Mouse (Mus musculus) intestine, postnatal 0 days (tissue): ENCODE data around the gene Plch2. TPM values are rescaled to one million over a fixed set of nuclear protein-coding genes. Genes with fewer than 3 reads are reported as not detected.

Experiments used
- ATAC-seq: fragments of 200-750 bp; cut with Nextera tagmentation; 2 replicates; pipeline ENCODE4 v1.8.0; 2017; ENCODE audit warnings: mild to moderate bottlenecking, moderate TSS enrichment, moderate library complexity
- H3K27ac ChIP-seq: fragments of 300-500 bp; sonication (generic); 2 replicates; pipeline ENCODE4 v1.5.1; 2014; ENCODE audit warnings: mild to moderate bottlenecking, low read depth, low read length, moderate library complexity
- H3K27me3 ChIP-seq: fragments of 300-500 bp; sonication (generic); replicated peaks from 2 replicates; pipeline ENCODE4 v1.6.1; 2014; ENCODE audit warnings: low read length, mixed read lengths; ENCODE audit not compliant: control insufficient read depth, insufficient read depth
- H3K36me3 ChIP-seq: fragments of 300-500 bp; sonication (generic); 2 replicates; pipeline ENCODE4 v1.6.1; 2014; ENCODE audit warnings: mild to moderate bottlenecking, moderate library complexity; ENCODE audit not compliant: control insufficient read depth, insufficient read depth
- H3K4me1 ChIP-seq: fragments of 300-500 bp; sonication (generic); replicated peaks from 2 replicates; pipeline ENCODE4 v1.6.1; 2014; ENCODE audit warnings: antibody characterized with exemption, low read length, mixed read lengths; ENCODE audit not compliant: control insufficient read depth, insufficient read depth
- H3K4me2 ChIP-seq: fragments of 300-500 bp; sonication (generic); replicated peaks from 2 replicates; pipeline ENCODE4 v1.6.1; 2014; ENCODE audit warnings: low read depth, mild to moderate bottlenecking, moderate library complexity
- H3K4me3 ChIP-seq: fragments of 300-500 bp; sonication (generic); 2 replicates; pipeline ENCODE4 v1.5.1; 2014; ENCODE audit warnings: low read depth, low read length
- H3K9ac ChIP-seq: fragments of 300-500 bp; sonication (generic); 2 replicates; pipeline ENCODE4 v1.6.1; 2014; ENCODE audit warnings: mild to moderate bottlenecking, low read depth, low read length
- H3K9me3 ChIP-seq: fragments of 300-500 bp; sonication (generic); 2 replicates; pipeline ENCODE4 v1.6.1; 2016; ENCODE audit warnings: mixed run types; ENCODE audit not compliant: control insufficient read depth
- CTCF ChIP-seq: sonication (generic); IDR thresholded peaks from 2 replicates; pipeline ENCODE4 v1.5.1; 2016; ENCODE audit warnings: low read depth, mild to moderate bottlenecking, control low read depth, antibody characterized with exemption, moderate library complexity
- WGBS: fragments of 180-500 bp; shearing (Covaris S2); extraction: QIAGEN DNeasy Blood & Tissue Kit; methylation state at CpG from one replicate; pipeline ENCODE4 v1.1.7; 2014; 5-methylcytosine and 5-hydroxymethylcytosine counted together
- polyA plus RNA-seq: library from polyadenylated mRNA; unstranded; fragments of >200 nt; fragmentation: Nextera tagmentation; extraction: Ambion mirVana; gene quantifications from 2 replicates; pipeline ENCODE4 v1.2.1, GENCODE M21; 2015

The Plch2 gene
- polyA plus RNA-seq, 1 experiment from 2014 or later, result 5.3 TPM

DNA sequence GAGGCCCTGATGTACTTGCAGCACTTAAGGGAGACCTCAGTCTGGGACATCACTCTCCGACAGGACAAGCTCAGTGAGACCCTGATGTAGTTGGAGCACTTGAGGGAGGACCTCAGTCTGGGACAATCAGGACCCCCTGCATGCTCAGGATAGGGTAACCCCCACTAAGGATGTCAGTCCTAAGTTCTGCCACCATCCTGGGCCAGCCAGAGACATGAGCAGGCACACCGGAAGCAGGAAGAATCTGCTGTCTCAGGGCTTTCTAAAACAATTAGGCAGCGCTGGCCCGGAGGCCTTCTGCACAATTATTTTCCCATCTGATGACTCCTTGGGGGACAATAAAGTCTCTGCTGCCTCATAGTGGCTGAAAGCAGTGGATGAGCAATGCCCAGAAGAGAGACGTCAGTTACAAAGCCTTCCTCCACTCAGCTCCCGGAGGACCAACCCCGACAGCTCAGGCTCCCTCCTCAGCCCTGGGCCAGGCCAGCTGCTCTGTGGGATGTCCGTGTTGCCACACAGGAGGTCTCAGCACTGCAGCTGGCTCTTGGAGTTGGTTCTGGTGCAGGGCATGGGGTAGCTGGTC, 59.9 kb downstream of the Plch2 start:
- H3K4me2 ChIP-seq, result no peak overlapping the region
- no peaks in the 10 kb centered on the region for H3K9me3 ChIP-seq
- no peak overlapping the region for H3K4me3 ChIP-seq
- no peak overlapping the region for H3K27ac ChIP-seq
- peaks cover 10% of the 10 kb centered on the region; the same call in 1 of the 2 replicates for H3K36me3 ChIP-seq
- H3K27me3 ChIP-seq, result no peaks in the 10 kb centered on the region
- H3K4me1 ChIP-seq, result no peaks in the 10 kb centered on the region
- WGBS, result 56% methylated on average over 8 of the region's 8 CpGs
- H3K9ac ChIP-seq, result no peak overlapping the region
- peak; percentile 42 for TF ChIP-seq CTCF
- ATAC-seq, result no peak

GRCm38 (mm10) chr4:154994876-154995275, 61.7 kb downstream of the Plch2 start:
- H3K4me2 ChIP-seq, result no peak overlapping the region
- H3K9me3 ChIP-seq, result no peaks in the 10 kb centered on the region
- no peak overlapping the region for H3K9ac ChIP-seq
- H3K4me3 ChIP-seq, result no peak overlapping the region
- WGBS, result 73% methylated on average over 4 of the region's 4 CpGs
- no peaks in the 10 kb centered on the region for H3K4me1 ChIP-seq
- ATAC-seq, result no peak
- H3K27me3 ChIP-seq, result no peaks in the 10 kb centered on the region
- TF ChIP-seq CTCF, result no peak
- H3K36me3 ChIP-seq, result peaks cover 14% of the 10 kb centered on the region; the same call in 1 of the 2 replicates
- no peak overlapping the region for H3K27ac ChIP-seq

GRCm38 (mm10) chr4:154986750-154987149, 69.8 kb downstream of the Plch2 start:
- no peak overlapping the region for H3K4me3 ChIP-seq
- H3K9ac ChIP-seq, result no peak overlapping the region
- no peak overlapping the region for H3K4me2 ChIP-seq
- H3K4me1 ChIP-seq, result 0 out of 2 replicates have a peak, but pooled peaks cover 1% of the 10 kb centered on the region
- H3K27me3 ChIP-seq, result no peaks in the 10 kb centered on the region
- H3K36me3 ChIP-seq, result peaks cover 14% of the 10 kb centered on the region; the same call in 1 of the 2 replicates
- WGBS, result 88% methylated on average over 15 of the region's 15 CpGs
- TF ChIP-seq CTCF, result no peak
- no peak overlapping the region for H3K27ac ChIP-seq
- no peak for ATAC-seq
- no peaks in the 10 kb centered on the region for H3K9me3 ChIP-seq

- Histone ChIP-seq H3K36me3 (peaks cover 18% of the 10 kb centered on the region; the same call in 1 of the 2 replicates), H3K27me3 (no peaks in the 10 kb centered on the region), H3K4me1 (0 out of 2 replicates have a peak, but pooled peaks cover 2% of the 10 kb centered on the region), H3K4me2 (no peak overlapping the region; the same call in 1 of the 2 replicates), H3K4me3 (no peak overlapping the region), H3K27ac (no peak overlapping the region), H3K9me3 (no peaks in the 10 kb centered on the region), H3K9ac (no peak overlapping the region)
- TF ChIP-seq CTCF, result peak; percentile 81
- WGBS, result 29% methylated on average over 17 of the region's 17 CpGs
- peak; percentile 18; the same call in 1 of the 2 replicates for ATAC-seq
Measured at GRCm38 (mm10) chr4:154986096-154986495, 70.5 kb downstream of the Plch2 start.

DNA sequence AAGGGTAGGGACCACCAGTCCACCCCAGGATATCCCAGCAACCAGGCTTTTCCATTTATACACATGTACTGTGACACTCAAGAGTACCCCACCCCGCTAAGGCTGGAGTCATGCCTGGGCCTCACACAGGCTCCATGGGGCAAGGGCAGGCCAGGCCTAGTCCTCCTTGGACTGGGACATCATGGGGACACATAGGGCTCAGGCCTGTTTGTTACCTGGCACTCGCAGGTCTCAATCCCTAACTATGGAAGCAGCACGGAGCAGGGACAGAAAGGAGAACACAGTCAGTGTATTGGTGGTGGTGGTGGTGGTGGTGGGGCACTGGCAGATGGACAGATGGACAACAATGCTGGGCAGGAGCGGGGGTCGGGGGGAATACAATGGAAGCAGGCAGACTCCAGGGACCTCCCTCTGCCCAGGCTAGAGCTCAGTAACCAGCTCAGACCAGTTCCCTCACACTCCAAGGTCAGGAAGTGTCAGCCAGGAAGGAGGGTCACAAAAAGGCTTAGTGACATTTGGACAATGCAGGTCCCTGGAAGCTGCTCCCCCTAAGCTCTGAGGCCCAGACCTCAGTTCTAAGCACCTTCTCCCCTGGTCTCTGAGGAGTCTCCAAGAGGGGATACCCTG, 71.3 kb downstream of the Plch2 start:
- Histone ChIP-seq H3K4me3 (no peak overlapping the region), H3K9ac (no peak overlapping the region), H3K36me3 (peaks cover 23% of the 10 kb centered on the region; the same call in 1 of the 2 replicates), H3K4me2 (no peak overlapping the region), H3K27me3 (no peaks in the 10 kb centered on the region), H3K9me3 (no peaks in the 10 kb centered on the region), H3K4me1 (0 out of 2 replicates have a peak, but pooled peaks cover 2% of the 10 kb centered on the region), H3K27ac (no peak overlapping the region)
- no peak for TF ChIP-seq CTCF
- no peak for ATAC-seq
- 90% methylated on average over 5 of the region's 5 CpGs for WGBS

DNA sequence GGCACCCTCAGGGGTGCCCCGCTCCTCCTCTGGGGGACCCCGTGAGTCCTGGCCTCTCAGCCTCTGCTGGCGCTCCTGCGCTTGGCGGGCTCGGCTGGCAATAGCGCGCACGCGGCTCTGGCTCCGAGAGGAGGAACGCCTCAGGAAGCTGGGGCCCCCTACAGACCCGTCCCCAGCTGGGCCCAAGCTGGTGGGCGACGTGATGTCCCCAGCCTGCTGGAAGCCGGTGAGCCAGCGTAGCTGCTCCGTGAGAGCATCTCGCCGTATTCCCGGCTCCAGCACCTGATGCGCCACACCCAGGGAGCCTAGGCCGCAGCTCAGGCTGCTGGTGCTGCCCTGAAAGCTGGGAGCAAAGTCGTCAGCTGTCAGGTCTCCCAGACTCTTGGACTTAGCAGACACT, 72.8 kb downstream of the Plch2 start:
- 25% methylated on average over 24 of the region's 24 CpGs for WGBS
- 0 out of 2 replicates have a peak, but pooled peaks cover 2% of the 10 kb centered on the region for H3K4me1 ChIP-seq
- no peak overlapping the region for H3K4me2 ChIP-seq
- no peak for TF ChIP-seq CTCF
- H3K27ac ChIP-seq, result no peak overlapping the region
- no peak overlapping the region for H3K9ac ChIP-seq
- peaks cover 37% of the 10 kb centered on the region; the same call in 1 of the 2 replicates for H3K36me3 ChIP-seq
- no peak overlapping the region for H3K4me3 ChIP-seq
- H3K9me3 ChIP-seq, result no peaks in the 10 kb centered on the region
- H3K27me3 ChIP-seq, result no peaks in the 10 kb centered on the region
- no peak for ATAC-seq
